ENCODE assay signal across 18 mouse cellular contexts in the genomic region with DNA sequence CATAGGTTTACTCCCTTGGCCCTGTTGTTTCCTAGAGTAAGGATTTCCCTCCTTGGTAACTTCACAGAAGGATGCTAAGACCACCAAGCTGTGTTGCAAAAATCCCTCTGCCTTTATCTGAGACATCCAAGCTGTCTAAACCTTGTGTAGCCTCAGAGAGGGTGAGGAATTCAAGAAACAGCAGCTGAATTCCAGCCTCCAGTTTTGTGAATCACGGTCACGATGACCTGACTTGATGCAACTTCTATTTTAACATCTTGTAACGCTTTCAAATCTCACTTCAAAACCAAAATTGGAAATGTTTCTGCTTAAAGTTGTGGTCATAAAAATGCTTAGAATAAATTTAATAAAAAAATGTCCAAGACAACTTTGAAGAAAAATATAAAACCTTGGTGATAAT.
DNase-seq lines count a peak whose midpoint lies in the region.
"Had no signal": no experiment of that assay in that cellular context is flagged by ENCODE, and none has a peak within 500 bp of the region (broad histone marks: within the 10 kb centered on the region; RNA-seq: fewer than 3 reads in every experiment).

No protein-coding gene starts in this region.

- peak; percentile 50 to 62 for DNase-seq in frontal cortex, adult 2 months (ENCODE audit: extremely low spot score in 1 of 2, low spot score in 1 of 2)
- DNase-seq in frontal cortex, postnatal 25 days (ENCODE audit: low spot score in 2 of 2): no peak
- peak; percentile 21 to 26 for DNase-seq in left cerebral cortex, postnatal 14 days (ENCODE audit: low spot score in 2 of 2)
- no peak for DNase-seq in left cerebral cortex, adult 11 months (ENCODE audit: low spot score)
- peak; percentile 25 to 35 for DNase-seq in right cerebral cortex, adult 2 months (ENCODE audit: low spot score in 2 of 2)
- no peak for DNase-seq in right cerebral cortex, postnatal 10 days (ENCODE audit: low spot score in 2 of 2)
- DNase-seq in cerebellum, adult 9-10 months: no peak
- DNase-seq: adrenal gland, postnatal 10 days; adrenal gland, postnatal 36 days; B cell, adult 2 months; cerebellum, adult 11 months; cerebellum, adult 2 months; cerebellum, postnatal 10 days; forebrain, postnatal 0 days; gastrocnemius, postnatal 25 days; heart, adult 18-20 months; heart, postnatal 10 days; heart, postnatal 36 days had no signal

- intact Hi-C loops in left cerebral cortex, postnatal 14 days (cut with DNase I): no loop called here

Comparison
In these comparisons a context has a peak if more than half of its experiments do, and no peak if none do; other contexts are left out.
1. DNase-seq: peak in frontal cortex, adult 2 months (2 of 2), left cerebral cortex, postnatal 14 days (2 of 2) and right cerebral cortex, adult 2 months (2 of 2); none in frontal cortex, postnatal 25 days (0 of 2), left cerebral cortex, adult 11 months (single experiment), right cerebral cortex, postnatal 10 days (0 of 2) and cerebellum, adult 9-10 months (single experiment).